Mouse (Mus musculus): ENCODE measurements around the gene Cyb561d1. TPM values are rescaled to one million over a fixed set of nuclear protein-coding genes. Genes with fewer than 3 reads are reported as not detected.

Cyb561d1 gene
- polyA plus RNA-seq, 1 experiment from 2014 or later: 2.6 TPM

- no peak overlapping the region for H3K27ac ChIP-seq (ENCODE audit: low read depth)
- peaks cover 11% of the 10 kb centered on the region for H3K4me1 ChIP-seq (replicated peaks; ENCODE audit: control insufficient read depth, insufficient read depth, low read length)
- no peak overlapping the region for H3K4me3 ChIP-seq (ENCODE audit: low read depth, low read length)
- no peaks in the 10 kb centered on the region for H3K27me3 ChIP-seq (replicated peaks; ENCODE audit: control insufficient read depth, insufficient read depth, low read length)
- no peak overlapping the region for H3K4me2 ChIP-seq (ENCODE audit: low read length)
- no peaks in the 10 kb centered on the region for H3K36me3 ChIP-seq (ENCODE audit: control insufficient read depth, insufficient read depth, low read length)
- ATAC-seq (replicated peaks; ENCODE audit: low FRiP score, low TSS enrichment, low read depth) (no peak), DNase-seq (ENCODE audit: low spot score) (peak; percentile 49)
- 45% methylated on average over 14 of the region's 14 CpGs for WGBS
- no peak overlapping the region for H3K9ac ChIP-seq (ENCODE audit: low read length)
- H3K9me3 ChIP-seq (ENCODE audit: control insufficient read depth, low read length): no peaks in the 10 kb centered on the region
These were observed 33.5 kb downstream of the Cyb561d1 start for GRCm38 (mm10) chr3:108167499-108167898.

- no peak overlapping the region for H3K9ac ChIP-seq (ENCODE audit: low read length)
- H3K4me1 ChIP-seq (replicated peaks; ENCODE audit: control insufficient read depth, insufficient read depth, low read length): peaks cover 11% of the 10 kb centered on the region
- no peaks in the 10 kb centered on the region for H3K36me3 ChIP-seq (ENCODE audit: control insufficient read depth, insufficient read depth, low read length)
- ATAC-seq (replicated peaks; ENCODE audit: low FRiP score, low TSS enrichment, low read depth) (peak; percentile 44; the same call in 1 of the 2 replicates), DNase-seq (ENCODE audit: low spot score) (peak; percentile 51)
- no peak overlapping the region for H3K4me2 ChIP-seq (ENCODE audit: low read length)
- H3K27me3 ChIP-seq (replicated peaks; ENCODE audit: control insufficient read depth, insufficient read depth, low read length): no peaks in the 10 kb centered on the region
- no peak overlapping the region for H3K27ac ChIP-seq (ENCODE audit: low read depth)
- 18% methylated on average over 9 of the region's 11 CpGs for WGBS
- H3K9me3 ChIP-seq (ENCODE audit: control insufficient read depth, low read length): no peaks in the 10 kb centered on the region
- no peak overlapping the region for H3K4me3 ChIP-seq (ENCODE audit: low read depth, low read length)
These were observed 34.4 kb downstream of the Cyb561d1 start for GRCm38 (mm10) chr3:108166486-108167211.

- H3K36me3 ChIP-seq (ENCODE audit: control insufficient read depth, insufficient read depth, low read length): no peaks in the 10 kb centered on the region
- no peak overlapping the region for H3K4me3 ChIP-seq (ENCODE audit: low read depth, low read length)
- ATAC-seq (replicated peaks; ENCODE audit: low FRiP score, low TSS enrichment, low read depth) (0 out of 2 replicates have a peak, but pooled peaks have one; percentile 37), DNase-seq (ENCODE audit: low spot score) (no peak)
- no peak overlapping the region for H3K27ac ChIP-seq (ENCODE audit: low read depth)
- no peaks in the 10 kb centered on the region for H3K9me3 ChIP-seq (ENCODE audit: control insufficient read depth, low read length)
- peaks cover 11% of the 10 kb centered on the region for H3K4me1 ChIP-seq (replicated peaks; ENCODE audit: control insufficient read depth, insufficient read depth, low read length)
- 35% methylated on average over 10 of the region's 10 CpGs for WGBS
- no peaks in the 10 kb centered on the region for H3K27me3 ChIP-seq (replicated peaks; ENCODE audit: control insufficient read depth, insufficient read depth, low read length)
- no peak overlapping the region for H3K9ac ChIP-seq (ENCODE audit: low read length)
- H3K4me2 ChIP-seq (ENCODE audit: low read length): no peak overlapping the region
These were observed 35.3 kb downstream of the Cyb561d1 start for GRCm38 (mm10) chr3:108165532-108166315.

GRCm38 (mm10) chr3:108164807-108165206 lies 36.2 kb downstream of the Cyb561d1 start:
- no peak overlapping the region for H3K4me3 ChIP-seq (ENCODE audit: low read depth, low read length)
- WGBS: 22% methylated on average over 9 of the region's 9 CpGs
- H3K4me1 ChIP-seq (replicated peaks; ENCODE audit: control insufficient read depth, insufficient read depth, low read length): peaks cover 11% of the 10 kb centered on the region
- H3K27me3 ChIP-seq (replicated peaks; ENCODE audit: control insufficient read depth, insufficient read depth, low read length): no peaks in the 10 kb centered on the region
- DNase-seq (ENCODE audit: low spot score) (peak; percentile 96), ATAC-seq (replicated peaks; ENCODE audit: low FRiP score, low TSS enrichment, low read depth) (peak; percentile 68; the same call in 1 of the 2 replicates)
- no peaks in the 10 kb centered on the region for H3K36me3 ChIP-seq (ENCODE audit: control insufficient read depth, insufficient read depth, low read length)
- no peak overlapping the region for H3K27ac ChIP-seq (ENCODE audit: low read depth)
- peak overlapping the region; percentile 38 for H3K4me2 ChIP-seq (ENCODE audit: low read length)
- H3K9me3 ChIP-seq (ENCODE audit: control insufficient read depth, low read length): no peaks in the 10 kb centered on the region
- H3K9ac ChIP-seq (ENCODE audit: low read length): no peak overlapping the region

DNA sequence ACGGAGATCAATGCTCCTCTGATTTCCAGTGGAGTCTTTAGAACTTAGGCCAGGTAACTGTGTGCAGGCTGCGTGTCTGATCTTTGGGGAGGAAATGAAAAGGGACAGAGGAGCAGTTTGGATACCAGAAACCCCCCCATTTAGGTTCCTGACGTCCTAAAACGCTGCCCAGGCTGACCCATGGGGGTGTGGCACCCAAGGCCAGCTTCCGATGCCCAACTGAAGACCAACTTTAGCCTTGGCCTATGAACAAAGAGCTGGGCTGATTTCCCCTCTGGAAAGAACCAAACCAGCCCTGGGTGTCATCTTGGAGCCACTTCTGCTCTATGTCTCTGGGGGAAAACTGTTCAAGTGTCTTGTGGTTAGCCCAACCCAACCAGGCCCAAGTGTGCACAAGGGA lies 36.9 kb downstream of the Cyb561d1 start:
- ATAC-seq (replicated peaks; ENCODE audit: low FRiP score, low TSS enrichment, low read depth) (no peak), DNase-seq (ENCODE audit: low spot score) (peak; percentile 32)
- no peak overlapping the region for H3K4me2 ChIP-seq (ENCODE audit: low read length)
- H3K27me3 ChIP-seq (replicated peaks; ENCODE audit: control insufficient read depth, insufficient read depth, low read length): no peaks in the 10 kb centered on the region
- no peak overlapping the region for H3K27ac ChIP-seq (ENCODE audit: low read depth)
- peaks cover 11% of the 10 kb centered on the region for H3K4me1 ChIP-seq (replicated peaks; ENCODE audit: control insufficient read depth, insufficient read depth, low read length)
- no peak overlapping the region for H3K9ac ChIP-seq (ENCODE audit: low read length)
- no peak overlapping the region for H3K4me3 ChIP-seq (ENCODE audit: low read depth, low read length)
- H3K36me3 ChIP-seq (ENCODE audit: control insufficient read depth, insufficient read depth, low read length): no peaks in the 10 kb centered on the region
- WGBS: 68% methylated on average over 5 of the region's 5 CpGs
- H3K9me3 ChIP-seq (ENCODE audit: control insufficient read depth, low read length): no peaks in the 10 kb centered on the region

GRCm38 (mm10) chr3:108158383-108159037 lies 42.5 kb downstream of the Cyb561d1 start:
- no peak overlapping the region for H3K4me2 ChIP-seq (ENCODE audit: low read length)
- no peaks in the 10 kb centered on the region for H3K4me1 ChIP-seq (replicated peaks; ENCODE audit: control insufficient read depth, insufficient read depth, low read length)
- H3K9me3 ChIP-seq (ENCODE audit: control insufficient read depth, low read length): no peaks in the 10 kb centered on the region
- 0 out of 2 replicates have a peak, but pooled peaks have one; percentile 24 for ATAC-seq (replicated peaks; ENCODE audit: low FRiP score, low TSS enrichment, low read depth)
- H3K4me3 ChIP-seq (ENCODE audit: low read depth, low read length): no peak overlapping the region
- WGBS: 51% methylated on average over 9 of the region's 9 CpGs
- DNase-seq (ENCODE audit: low spot score): peak; percentile 50
- no peaks in the 10 kb centered on the region for H3K27me3 ChIP-seq (replicated peaks; ENCODE audit: control insufficient read depth, insufficient read depth, low read length)
- H3K36me3 ChIP-seq (ENCODE audit: control insufficient read depth, insufficient read depth, low read length): no peaks in the 10 kb centered on the region
- no peak overlapping the region; the same call in 1 of the 2 replicates for H3K27ac ChIP-seq (ENCODE audit: low read depth)
- H3K9ac ChIP-seq (ENCODE audit: low read length): no peak overlapping the region

DNA sequence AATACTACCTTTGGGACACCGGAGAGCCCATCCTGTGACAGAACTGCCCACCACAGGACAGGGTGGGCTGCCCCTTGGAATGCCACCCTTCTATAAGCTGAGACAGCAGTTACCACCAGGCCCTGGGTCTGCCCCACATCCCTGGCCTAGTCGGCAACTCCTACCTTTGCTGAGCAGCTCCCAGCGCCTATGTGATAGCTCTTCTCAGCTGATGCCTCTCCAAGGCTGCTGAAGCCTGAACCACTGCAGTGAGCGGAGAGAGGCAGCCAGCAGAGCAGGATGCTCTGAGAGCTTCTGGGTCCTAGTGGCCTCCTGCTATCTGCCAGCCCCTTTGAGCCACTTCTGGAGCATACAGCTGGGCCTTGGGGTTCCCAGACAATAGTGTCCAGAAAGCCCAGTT lies 46.4 kb downstream of the Cyb561d1 start, which contains the start of gene Gpr61:
TSS of gene Gpr61 (minus strand) at position 227 of the 400 bp plus-strand sequence.
- DNase-seq (ENCODE audit: low spot score) (peak; percentile 35), ATAC-seq (replicated peaks; ENCODE audit: low FRiP score, low TSS enrichment, low read depth) (no peak)
- H3K4me2 ChIP-seq (ENCODE audit: low read length): no peak within 1 kb of the TSS
- H3K9ac ChIP-seq (ENCODE audit: low read length): no peak within 1 kb of the TSS
- H3K9me3 ChIP-seq (ENCODE audit: control insufficient read depth, low read length): no peaks in the 10 kb centered on the region
- no peaks in the 10 kb centered on the region for H3K4me1 ChIP-seq (replicated peaks; ENCODE audit: control insufficient read depth, insufficient read depth, low read length)
- no peak within 1 kb of the TSS for H3K27ac ChIP-seq (ENCODE audit: low read depth)
- no peaks in the 10 kb centered on the region for H3K36me3 ChIP-seq (ENCODE audit: control insufficient read depth, insufficient read depth, low read length)
- WGBS: 41% methylated on average over 4 of the region's 4 CpGs
- H3K4me3 ChIP-seq (ENCODE audit: low read depth, low read length): no peak within 1 kb of the TSS
- no peaks in the 10 kb centered on the region for H3K27me3 ChIP-seq (replicated peaks; ENCODE audit: control insufficient read depth, insufficient read depth, low read length)

- no peaks in the 10 kb centered on the region for H3K9me3 ChIP-seq (ENCODE audit: control insufficient read depth, low read length)
- H3K4me3 ChIP-seq (ENCODE audit: low read depth, low read length): no peak overlapping the region
- H3K27ac ChIP-seq (ENCODE audit: low read depth): no peak overlapping the region
- ATAC-seq (replicated peaks; ENCODE audit: low FRiP score, low TSS enrichment, low read depth): no peak
- peak; percentile 47 for DNase-seq (ENCODE audit: low spot score)
- H3K27me3 ChIP-seq (replicated peaks; ENCODE audit: control insufficient read depth, insufficient read depth, low read length): no peaks in the 10 kb centered on the region
- no peak overlapping the region for H3K9ac ChIP-seq (ENCODE audit: low read length)
- no peak overlapping the region for H3K4me2 ChIP-seq (ENCODE audit: low read length)
- H3K4me1 ChIP-seq (replicated peaks; ENCODE audit: control insufficient read depth, insufficient read depth, low read length): peaks cover 4% of the 10 kb centered on the region; the same call in 1 of the 2 replicates
- no peaks in the 10 kb centered on the region for H3K36me3 ChIP-seq (ENCODE audit: control insufficient read depth, insufficient read depth, low read length)
- 88% methylated on average over 3 of the region's 3 CpGs for WGBS
These were observed 48.7 kb downstream of the Cyb561d1 start for GRCm38 (mm10) chr3:108152290-108152689.

Measured in intestine, embryonic 14.5 days (tissue).